20 mouse cellular contexts compared by ENCODE assay signal in the genomic region with DNA sequence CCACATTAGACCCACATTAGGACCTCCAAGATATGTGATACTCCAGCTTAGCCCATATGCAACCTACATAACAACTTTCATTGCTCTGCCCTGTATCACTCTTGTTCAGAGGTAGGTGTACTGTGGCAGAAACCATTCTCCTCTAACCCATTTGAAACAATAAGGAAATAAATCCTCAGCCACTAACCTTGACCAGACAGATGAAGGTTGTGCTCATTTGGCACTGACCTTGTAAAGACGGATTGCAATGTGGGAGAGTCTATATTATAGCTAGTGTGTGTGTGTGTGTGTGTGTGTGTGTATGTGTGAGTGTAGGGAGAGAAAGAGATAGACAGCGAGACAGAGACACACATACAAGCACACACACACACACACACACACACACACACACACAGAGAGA.
DNase-seq lines count a peak whose midpoint lies in the region; ATAC-seq and TF ChIP-seq lines count a peak whose summit lies in the region.
"Had no signal": no experiment of that assay in that cellular context is flagged by ENCODE, and none has a peak within 500 bp of the region (broad histone marks: within the 10 kb centered on the region; RNA-seq: fewer than 3 reads in every experiment).

No protein-coding gene starts in this region.

- H3K27ac ChIP-seq in liver, embryonic 12.5 days, result no peak overlapping the region
- no peak overlapping the region for H3K27ac ChIP-seq in liver, embryonic 11.5 days (ENCODE audit: low read depth, low read length)
- H3K27ac ChIP-seq in left cerebral cortex, adult 2 months, result no peak overlapping the region
- H3K27ac ChIP-seq: embryonic facial prominence, embryonic 13.5 days; embryonic facial prominence, embryonic 15.5 days; forebrain, embryonic 10.5 days; forebrain, embryonic 12.5 days had no signal

- 44% methylated on average over 1 of the region's 2 CpGs for WGBS in liver, embryonic 12.5 days (ENCODE audit: insufficient replicate concordance)
- 86% methylated on average over 2 of the region's 2 CpGs for WGBS in liver, embryonic 11.5 days

- intact Hi-C loops in left cerebral cortex, adult 2 months (cut with DNase I), result no loop called here

- no peaks in the 10 kb centered on the region for H3K9me3 ChIP-seq in liver, embryonic 12.5 days (replicated peaks)
- H3K9me3 ChIP-seq in liver, embryonic 11.5 days (ENCODE audit: control insufficient read depth, low read length), result no peaks in the 10 kb centered on the region
- H3K9me3 ChIP-seq: embryonic facial prominence, embryonic 13.5 days; embryonic facial prominence, embryonic 15.5 days; forebrain, embryonic 10.5 days; forebrain, embryonic 12.5 days had no signal

- no peak for TF ChIP-seq CTCF in left cerebral cortex, adult 2 months (IDR thresholded peaks at IDR 0.05)

- H3K36me3 ChIP-seq in liver, embryonic 12.5 days, result no peaks in the 10 kb centered on the region
- H3K36me3 ChIP-seq in liver, embryonic 11.5 days (ENCODE audit: control insufficient read depth, insufficient read depth, low read length), result no peaks in the 10 kb centered on the region
- H3K36me3 ChIP-seq: embryonic facial prominence, embryonic 13.5 days; embryonic facial prominence, embryonic 15.5 days; forebrain, embryonic 10.5 days; forebrain, embryonic 12.5 days had no signal

- H3K4me1 ChIP-seq in liver, embryonic 12.5 days, result no peaks in the 10 kb centered on the region
- H3K4me1 ChIP-seq in liver, embryonic 11.5 days (replicated peaks; ENCODE audit: control insufficient read depth, insufficient read depth, low read length), result no peaks in the 10 kb centered on the region
- H3K4me1 ChIP-seq: embryonic facial prominence, embryonic 13.5 days; embryonic facial prominence, embryonic 15.5 days; forebrain, embryonic 10.5 days; forebrain, embryonic 12.5 days had no signal

- H3K4me2 ChIP-seq in liver, embryonic 12.5 days, result no peak overlapping the region
- H3K4me2 ChIP-seq in liver, embryonic 11.5 days, result no peak overlapping the region
- H3K4me2 ChIP-seq: embryonic facial prominence, embryonic 13.5 days; embryonic facial prominence, embryonic 15.5 days; forebrain, embryonic 12.5 days had no signal

- H3K27me3 ChIP-seq in liver, embryonic 12.5 days (replicated peaks), result no peaks in the 10 kb centered on the region
- H3K27me3 ChIP-seq in liver, embryonic 11.5 days (replicated peaks; ENCODE audit: control insufficient read depth, insufficient read depth, low read length), result no peaks in the 10 kb centered on the region
- H3K27me3 ChIP-seq: embryonic facial prominence, embryonic 13.5 days; embryonic facial prominence, embryonic 15.5 days; forebrain, embryonic 12.5 days had no signal

- no peak overlapping the region for H3K9ac ChIP-seq in liver, embryonic 12.5 days
- no peak overlapping the region for H3K9ac ChIP-seq in liver, embryonic 11.5 days (ENCODE audit: low read depth, low read length)
- H3K9ac ChIP-seq: embryonic facial prominence, embryonic 13.5 days; embryonic facial prominence, embryonic 15.5 days; forebrain, embryonic 12.5 days had no signal

- ATAC-seq in liver, embryonic 12.5 days, result 0 out of 2 replicates have a peak, but pooled peaks have one; percentile 15
- ATAC-seq in liver, embryonic 11.5 days (replicated peaks; ENCODE audit: low FRiP score), result no peak
- ATAC-seq: forebrain, embryonic 14.5 days; forebrain, embryonic 16.5 days had no signal

- no peak overlapping the region for H3K4me3 ChIP-seq in liver, embryonic 12.5 days
- no peak overlapping the region for H3K4me3 ChIP-seq in liver, embryonic 11.5 days (ENCODE audit: low read depth, low read length)
- H3K4me3 ChIP-seq in left cerebral cortex, adult 2 months, result no peak overlapping the region
- H3K4me3 ChIP-seq: embryonic facial prominence, embryonic 13.5 days; embryonic facial prominence, embryonic 15.5 days; erythroblast, embryonic 14.5 days; forebrain, embryonic 10.5 days; forebrain, embryonic 12.5 days had no signal

- DNase-seq in adrenal gland, adult 2 months, result peak; percentile 53
- no peak for DNase-seq in adrenal gland, postnatal 25 days
- DNase-seq in liver, embryonic 11.5 days (ENCODE audit: low spot score), result no peak
- peak; percentile 17 for DNase-seq in adrenal gland, postnatal 14 days
- DNase-seq in left cerebral cortex, adult 2 months (ENCODE audit: extremely low spot score in 1 of 2, low spot score in 2 of 2), result no peak
- no peak for DNase-seq in lung, postnatal 25 days (ENCODE audit: low spot score)
- DNase-seq: cerebellum, adult 11-12 months; cerebellum, adult 2 months; cerebellum, adult 9-10 months; cerebellum, postnatal 10 days; cerebellum, postnatal 25 days; embryo, embryonic 11 days had no signal

Comparison
In these comparisons a context has a peak if more than half of its experiments do, and no peak if none do; other contexts are left out.
1. DNase-seq: peak in adrenal gland, adult 2 months (single experiment) and adrenal gland, postnatal 14 days (single experiment); none in adrenal gland, postnatal 25 days (single experiment), liver, embryonic 11.5 days (single experiment), left cerebral cortex, adult 2 months (0 of 2) and lung, postnatal 25 days (single experiment).